Mouse (Mus musculus) forebrain, embryonic 13.5 days (tissue): Measurements from ENCODE around the gene Ahcyl2. TPM values are rescaled to one million over a fixed set of nuclear protein-coding genes. Genes with fewer than 3 reads are reported as not detected.

Experiments used
- ATAC-seq: fragments of 200-750 bp; cut with Nextera tagmentation; 2 replicates; pipeline ENCODE4 v1.8.0; 2017
- H3K27ac ChIP-seq: fragments of 300-500 bp; sonication (generic); 2 replicates; pipeline ENCODE4 v1.5.1; 2015; ENCODE audit warnings: inconsistent platforms, mild to moderate bottlenecking, moderate library complexity
- H3K27me3 ChIP-seq: fragments of 300-500 bp; sonication (generic); 2 replicates; pipeline ENCODE4 v1.6.1; 2015; ENCODE audit warnings: mild to moderate bottlenecking, inconsistent platforms
- H3K36me3 ChIP-seq: fragments of 300-500 bp; sonication (generic); 2 replicates; pipeline ENCODE4 v1.6.1; 2015; ENCODE audit warnings: mild to moderate bottlenecking, inconsistent platforms; ENCODE audit not compliant: poor library complexity, severe bottlenecking
- H3K4me1 ChIP-seq: fragments of 300-500 bp; sonication (generic); 2 replicates; pipeline ENCODE4 v1.6.1; 2015; ENCODE audit warnings: inconsistent platforms
- H3K4me2 ChIP-seq: fragments of 300-500 bp; sonication (generic); 2 replicates; pipeline ENCODE4 v1.6.1; 2015; ENCODE audit warnings: inconsistent platforms, mild to moderate bottlenecking, moderate library complexity
- H3K4me3 ChIP-seq: fragments of 300-500 bp; sonication (generic); 2 replicates; pipeline ENCODE4 v1.5.1; 2015; ENCODE audit warnings: mild to moderate bottlenecking, inconsistent platforms
- H3K9ac ChIP-seq: fragments of 300-500 bp; sonication (generic); 2 replicates; pipeline ENCODE4 v1.6.1; 2015; ENCODE audit warnings: mild to moderate bottlenecking, inconsistent platforms
- H3K9me3 ChIP-seq: fragments of 300-500 bp; sonication (generic); replicated peaks from 2 replicates; pipeline ENCODE4 v1.6.1; 2016; ENCODE audit warnings: inconsistent platforms
- WGBS: fragments of 180-500 bp; shearing (Covaris S2); methylation state at CpG from one replicate; pipeline ENCODE4 v1.1.7; 2015; 5-methylcytosine and 5-hydroxymethylcytosine counted together
- polyA plus RNA-seq: library from polyadenylated mRNA; unstranded; fragments of >200 nt; fragmentation: Nextera tagmentation; extraction: Ambion mirVana; gene quantifications from 2 replicates; pipeline ENCODE4 v1.2.1, GENCODE M21; 2015

The Ahcyl2 gene
- polyA plus RNA-seq, 1 experiment from 2014 or later, result 11.1 TPM

DNA sequence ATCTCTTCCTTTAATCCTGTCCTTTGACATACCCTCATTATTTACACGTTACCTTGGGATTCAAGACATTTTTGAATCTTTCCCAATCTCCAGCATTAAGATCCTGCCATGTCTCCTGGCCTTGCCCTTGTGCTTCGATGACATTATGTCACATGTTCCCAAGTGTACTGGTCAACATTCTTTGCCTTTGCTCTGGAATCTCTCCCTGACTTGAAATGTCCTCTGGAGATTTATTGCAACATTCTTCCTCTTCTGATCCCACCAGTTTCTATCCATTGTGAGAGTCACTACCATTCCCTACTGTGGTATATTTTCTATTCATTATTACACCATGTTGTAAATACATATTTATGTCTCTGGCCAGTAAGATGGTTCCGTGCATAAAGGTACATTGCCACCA, 53.1 kb downstream of the Ahcyl2 start:
- 90% methylated on average over 3 of the region's 3 CpGs for WGBS
- Histone ChIP-seq H3K9me3 (no peaks in the 10 kb centered on the region), H3K27me3 (no peaks in the 10 kb centered on the region), H3K9ac (no peak overlapping the region), H3K4me2 (no peak overlapping the region), H3K36me3 (no peaks in the 10 kb centered on the region), H3K4me3 (no peak overlapping the region), H3K4me1 (peaks cover under 1% of the 10 kb centered on the region; the same call in 1 of the 2 replicates), H3K27ac (no peak overlapping the region)
- ATAC-seq, result no peak

DNA sequence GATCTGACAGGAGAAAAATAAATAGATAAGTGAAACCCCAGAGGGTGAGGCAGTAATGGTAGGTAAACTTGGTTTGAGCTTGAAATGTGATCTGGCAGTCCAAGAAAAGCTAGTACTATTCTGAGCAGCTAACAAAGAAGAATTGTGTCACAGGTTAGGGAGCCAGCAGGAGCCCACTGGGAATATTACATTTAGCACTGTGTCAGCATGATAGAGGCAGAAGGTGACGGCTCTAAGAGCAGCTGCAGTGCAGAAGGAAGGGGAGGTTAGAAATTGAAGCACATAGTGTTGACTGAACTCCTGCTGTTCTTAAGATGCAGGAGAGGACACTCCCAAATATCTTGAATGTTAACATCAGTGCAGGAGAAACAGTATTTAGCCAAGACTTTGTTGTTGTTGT, 54.0 kb downstream of the Ahcyl2 start:
- 55% methylated on average over 1 of the region's 1 CpGs for WGBS

DNA sequence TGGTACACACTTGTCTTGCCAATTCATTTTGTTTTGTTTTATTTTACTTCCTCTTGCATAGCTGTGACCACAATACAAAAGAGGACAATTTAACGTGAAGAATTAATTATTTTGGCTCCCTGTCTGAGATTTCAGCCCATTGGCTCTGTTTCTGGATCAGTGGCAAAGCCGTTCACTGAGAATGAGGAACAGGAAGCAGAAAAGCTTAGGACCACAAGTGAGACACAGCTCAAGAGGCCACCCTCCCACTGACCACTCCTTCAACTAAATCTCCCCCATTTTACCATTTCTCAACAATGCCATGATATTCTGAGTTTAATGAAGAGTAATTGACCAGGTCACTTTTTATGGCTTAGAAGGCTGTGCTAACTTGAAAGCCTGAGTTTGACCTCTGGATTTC, 57.5 kb downstream of the Ahcyl2 start:
- ATAC-seq, result no peak
- no peak overlapping the region for H3K9ac ChIP-seq
- H3K36me3 ChIP-seq, result no peaks in the 10 kb centered on the region
- no peaks in the 10 kb centered on the region for H3K9me3 ChIP-seq
- H3K27me3 ChIP-seq, result no peaks in the 10 kb centered on the region
- WGBS, result 55% methylated on average over 2 of the region's 2 CpGs
- H3K27ac ChIP-seq, result no peak overlapping the region
- no peaks in the 10 kb centered on the region for H3K4me1 ChIP-seq
- H3K4me3 ChIP-seq, result no peak overlapping the region
- H3K4me2 ChIP-seq, result no peak overlapping the region

More for the DNA sequence above, 54.0 kb downstream of the Ahcyl2 start:
- no peaks in the 10 kb centered on the region for H3K4me1 ChIP-seq
- no peak overlapping the region for H3K27ac ChIP-seq
- H3K9ac ChIP-seq, result no peak overlapping the region
- H3K36me3 ChIP-seq, result no peaks in the 10 kb centered on the region
- no peak overlapping the region for H3K4me3 ChIP-seq
- H3K9me3 ChIP-seq, result no peaks in the 10 kb centered on the region
- H3K27me3 ChIP-seq, result no peaks in the 10 kb centered on the region
- no peak overlapping the region for H3K4me2 ChIP-seq
- no peak for ATAC-seq

DNA sequence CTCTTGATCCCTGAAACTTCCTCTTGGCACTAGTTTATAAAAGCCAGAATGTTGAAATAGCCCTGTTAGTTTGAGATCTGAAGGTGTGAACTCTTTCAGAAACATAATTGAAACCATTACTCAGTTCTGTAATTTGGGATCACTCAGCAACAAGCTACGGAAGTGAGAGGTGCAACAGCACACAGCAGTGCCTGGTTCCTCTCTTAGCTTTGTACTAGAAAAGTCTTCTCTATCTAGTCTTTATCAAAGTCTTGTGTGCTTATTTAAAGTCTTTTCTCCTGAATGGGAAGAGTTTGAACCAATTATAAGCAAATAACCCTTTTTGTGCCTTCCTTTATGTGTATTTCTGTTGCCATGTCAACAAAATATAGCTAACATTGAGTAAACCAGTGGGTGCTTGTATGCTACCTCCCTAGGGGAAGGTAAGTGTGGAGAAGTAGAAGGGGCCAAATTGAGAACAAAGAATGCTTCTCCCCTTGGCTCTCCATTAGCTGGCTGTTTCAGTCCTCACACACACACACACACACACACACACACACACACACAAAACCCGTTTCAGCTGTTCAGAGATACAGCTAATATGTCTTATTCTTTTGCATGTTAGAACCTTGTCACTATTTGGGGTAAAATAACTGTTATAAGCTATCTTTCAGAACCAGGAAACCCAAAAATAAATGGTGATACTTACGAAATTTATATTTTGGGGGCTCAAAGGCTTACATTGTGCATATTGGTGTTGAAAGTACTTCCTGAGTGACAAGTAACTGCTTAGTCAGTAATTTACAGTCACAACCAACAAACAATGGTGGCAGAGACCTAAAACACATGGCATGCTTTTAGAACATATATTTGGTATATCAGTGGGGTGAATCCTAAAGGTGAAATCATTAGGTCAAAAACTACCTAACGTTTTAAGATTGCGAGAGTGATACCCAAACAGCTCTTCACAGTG, 59.8 kb downstream of the Ahcyl2 start:
- 78% methylated on average over 5 of the region's 5 CpGs for WGBS
- no peak for ATAC-seq
- Histone ChIP-seq H3K27me3 (no peaks in the 10 kb centered on the region), H3K4me1 (no peaks in the 10 kb centered on the region), H3K9ac (no peak overlapping the region), H3K27ac (no peak overlapping the region), H3K4me3 (no peak overlapping the region), H3K9me3 (no peaks in the 10 kb centered on the region), H3K4me2 (no peak overlapping the region), H3K36me3 (no peaks in the 10 kb centered on the region)

DNA sequence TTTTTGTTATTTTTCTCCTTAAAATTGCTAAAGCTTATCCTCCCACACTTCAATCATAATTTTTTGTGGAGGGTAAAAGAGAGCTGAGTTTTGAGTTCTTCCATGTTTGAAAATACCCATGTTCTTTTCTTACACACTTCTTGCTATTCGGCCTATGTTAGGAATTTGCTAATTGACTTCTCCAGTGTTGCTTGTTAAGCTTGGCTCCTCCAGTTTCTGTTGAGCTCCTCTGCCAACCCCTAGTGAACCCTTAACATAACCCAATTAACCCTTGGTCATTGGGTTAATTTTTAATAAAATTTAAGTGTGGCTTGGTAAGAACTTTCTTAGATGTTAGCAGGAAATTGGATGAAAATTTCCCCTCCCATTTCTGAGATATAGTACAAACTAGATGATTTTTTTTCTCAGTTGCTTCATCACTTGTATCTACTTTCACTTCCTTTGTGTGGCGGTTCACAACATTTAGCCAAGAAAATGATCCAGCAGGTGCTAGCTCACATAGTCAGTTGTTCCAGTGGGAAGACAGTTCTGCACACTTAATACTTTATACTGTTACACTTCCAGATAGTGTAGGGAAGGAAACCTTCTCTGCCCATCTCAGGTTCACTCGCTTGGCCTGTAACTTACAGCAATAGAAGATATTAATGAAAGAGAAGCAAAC, 60.9 kb downstream of the Ahcyl2 start:
- Histone ChIP-seq H3K36me3 (no peaks in the 10 kb centered on the region), H3K4me2 (no peak overlapping the region), H3K27ac (no peak overlapping the region), H3K9ac (no peak overlapping the region), H3K9me3 (no peaks in the 10 kb centered on the region), H3K4me1 (no peaks in the 10 kb centered on the region), H3K27me3 (no peaks in the 10 kb centered on the region), H3K4me3 (no peak overlapping the region)
- no peak for ATAC-seq
- 83% methylated on average over 3 of the region's 3 CpGs for WGBS

DNA sequence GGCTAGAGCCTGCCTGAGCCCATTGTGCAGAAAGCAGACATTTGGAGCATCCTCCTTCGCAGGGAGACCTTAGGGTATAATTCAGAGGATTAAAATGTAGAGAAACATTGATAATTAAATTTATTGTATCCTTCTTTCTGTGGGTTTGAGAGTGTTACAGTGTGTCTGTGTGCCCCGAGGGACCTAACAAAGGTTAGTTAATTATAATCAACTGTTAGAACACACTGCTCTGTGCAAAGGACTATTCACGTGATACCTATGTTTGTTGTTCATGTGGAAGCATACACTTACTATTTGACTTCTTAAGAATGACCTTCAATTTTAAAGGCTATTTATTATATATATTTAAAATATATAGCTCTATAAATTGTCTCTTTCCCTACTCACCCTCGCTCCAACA, 64.5 kb downstream of the Ahcyl2 start:
- Histone ChIP-seq H3K4me2 (no peak overlapping the region), H3K9me3 (no peaks in the 10 kb centered on the region), H3K4me3 (no peak overlapping the region), H3K9ac (no peak overlapping the region), H3K27me3 (no peaks in the 10 kb centered on the region), H3K4me1 (no peaks in the 10 kb centered on the region), H3K36me3 (no peaks in the 10 kb centered on the region), H3K27ac (no peak overlapping the region)
- ATAC-seq, result no peak
- 82% methylated on average over 4 of the region's 4 CpGs for WGBS

DNA sequence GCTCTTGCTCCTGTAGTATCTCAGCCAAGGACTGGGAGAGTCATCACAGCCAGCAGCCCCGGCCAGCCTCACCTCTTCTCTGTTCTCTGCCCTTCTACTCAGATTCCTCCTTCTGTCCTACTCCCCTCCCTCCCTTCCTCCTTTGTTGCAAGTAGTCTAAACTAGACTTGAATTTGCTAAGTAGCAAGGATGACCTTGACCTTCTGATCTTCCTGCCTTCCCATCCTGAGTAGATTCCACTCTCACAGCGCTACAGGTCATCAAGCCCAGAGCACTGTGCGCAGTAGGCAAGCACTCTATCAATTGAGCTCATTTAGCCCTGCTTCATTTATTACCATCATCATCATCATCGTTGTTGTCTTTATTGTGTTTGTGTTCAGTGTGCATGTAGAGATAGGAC, 65.3 kb downstream of the Ahcyl2 start:
- 83% methylated on average over 4 of the region's 4 CpGs for WGBS

DNA sequence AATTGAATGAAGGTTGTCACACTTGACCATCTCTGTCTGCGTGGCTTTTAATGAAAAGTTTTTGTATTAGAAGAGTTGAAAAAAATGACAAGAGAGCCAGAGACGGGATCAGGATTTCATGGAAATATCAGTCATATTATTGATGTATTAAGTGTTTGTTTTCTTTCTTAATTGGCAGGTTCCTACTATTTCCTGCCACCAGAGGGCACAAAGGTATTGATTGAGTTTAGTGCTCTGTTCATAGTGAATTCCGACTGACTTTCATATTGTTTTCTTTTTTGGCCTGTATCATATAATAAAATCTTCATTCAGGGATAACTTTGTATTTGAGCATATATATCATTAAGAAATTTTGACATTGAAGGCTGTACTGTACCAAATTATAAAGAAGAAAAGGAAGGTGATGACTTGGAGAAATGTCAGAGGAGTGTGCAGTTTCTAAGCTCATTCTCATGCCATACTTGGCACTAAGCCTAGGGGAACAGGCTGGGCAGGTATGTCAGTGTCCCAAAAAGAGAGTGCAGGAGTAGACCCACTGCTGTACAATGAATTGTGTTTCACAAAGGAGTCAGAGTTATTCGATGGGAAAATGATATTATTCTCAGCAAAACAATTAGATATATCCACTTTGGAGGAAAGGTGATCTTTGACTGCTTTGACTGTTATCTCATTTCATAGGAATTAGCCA, 65.9 kb downstream of the Ahcyl2 start:
- H3K9ac ChIP-seq, result no peak overlapping the region
- H3K4me3 ChIP-seq, result no peak overlapping the region
- ATAC-seq, result no peak
- H3K27ac ChIP-seq, result no peak overlapping the region
- no peaks in the 10 kb centered on the region for H3K9me3 ChIP-seq
- H3K36me3 ChIP-seq, result no peaks in the 10 kb centered on the region
- no peak overlapping the region for H3K4me2 ChIP-seq
- H3K27me3 ChIP-seq, result no peaks in the 10 kb centered on the region
- H3K4me1 ChIP-seq, result no peaks in the 10 kb centered on the region
- 66% methylated on average over 4 of the region's 4 CpGs for WGBS

More for the DNA sequence above, 65.3 kb downstream of the Ahcyl2 start:
- no peak for ATAC-seq
- no peak overlapping the region for H3K9ac ChIP-seq
- no peaks in the 10 kb centered on the region for H3K4me1 ChIP-seq
- H3K27ac ChIP-seq, result no peak overlapping the region
- H3K4me3 ChIP-seq, result no peak overlapping the region
- no peaks in the 10 kb centered on the region for H3K9me3 ChIP-seq
- no peaks in the 10 kb centered on the region for H3K36me3 ChIP-seq
- no peaks in the 10 kb centered on the region for H3K27me3 ChIP-seq
- no peak overlapping the region for H3K4me2 ChIP-seq

DNA sequence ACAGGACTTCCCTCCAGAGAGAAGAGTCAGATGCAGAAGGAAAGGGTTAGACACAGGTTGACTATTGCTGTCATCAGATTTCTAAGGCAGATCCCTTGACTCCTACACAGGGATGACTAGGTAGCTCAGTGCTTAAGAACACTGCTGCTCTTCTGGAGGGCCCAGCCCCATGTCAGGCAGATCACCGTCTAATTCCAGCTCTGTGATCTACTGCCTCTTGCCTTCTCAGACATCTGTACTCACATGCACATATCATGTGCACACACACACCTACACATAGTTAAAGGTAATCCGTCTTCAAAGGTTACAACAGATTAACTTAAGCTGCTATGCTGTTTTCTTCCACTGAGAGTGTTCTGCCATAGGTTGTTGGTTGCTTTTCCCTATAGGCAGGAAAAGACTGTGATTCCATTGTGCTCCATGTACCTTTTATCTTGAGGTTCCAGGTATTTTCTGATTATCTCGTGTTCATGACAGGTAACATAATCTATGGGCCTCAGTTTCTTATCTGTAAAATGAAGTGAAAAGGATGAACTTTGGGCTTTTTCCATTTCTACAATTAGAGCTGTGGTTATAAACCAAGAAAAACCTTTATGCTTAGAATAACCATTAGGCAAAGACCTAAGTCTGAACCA, 67.8 kb downstream of the Ahcyl2 start:
- WGBS, result 92% methylated on average over 3 of the region's 3 CpGs
- Histone ChIP-seq H3K4me3 (no peak overlapping the region), H3K4me2 (no peak overlapping the region), H3K27ac (no peak overlapping the region), H3K9ac (no peak overlapping the region), H3K9me3 (no peaks in the 10 kb centered on the region), H3K4me1 (no peaks in the 10 kb centered on the region), H3K27me3 (no peaks in the 10 kb centered on the region), H3K36me3 (no peaks in the 10 kb centered on the region; the same call in 1 of the 2 replicates)
- no peak for ATAC-seq

DNA sequence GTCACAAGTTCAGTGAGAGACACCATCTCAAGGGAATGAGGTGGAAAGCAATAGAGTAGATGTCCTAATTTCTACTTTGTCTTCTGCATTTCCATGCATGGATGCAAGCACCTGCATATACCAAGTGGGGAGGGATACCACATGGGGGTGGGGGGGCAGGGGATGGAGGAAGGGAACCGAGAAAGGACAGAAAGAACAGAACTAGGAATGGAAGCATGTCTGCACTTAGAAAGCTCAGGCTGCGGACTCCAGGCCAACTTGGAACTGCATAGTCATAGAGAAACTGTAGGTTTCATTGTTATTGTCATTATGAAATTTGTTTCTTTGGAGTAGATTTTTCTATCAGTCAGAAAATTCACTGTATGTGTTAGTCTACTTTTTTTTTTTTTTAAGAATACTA, 69.8 kb downstream of the Ahcyl2 start:
- Histone ChIP-seq H3K4me1 (no peaks in the 10 kb centered on the region), H3K9ac (no peak overlapping the region), H3K36me3 (no peaks in the 10 kb centered on the region; the same call in 1 of the 2 replicates), H3K27ac (no peak overlapping the region), H3K9me3 (no peaks in the 10 kb centered on the region), H3K4me3 (no peak overlapping the region), H3K27me3 (no peaks in the 10 kb centered on the region), H3K4me2 (no peak overlapping the region)
- 91% methylated on average over 2 of the region's 2 CpGs for WGBS
- no peak for ATAC-seq

DNA sequence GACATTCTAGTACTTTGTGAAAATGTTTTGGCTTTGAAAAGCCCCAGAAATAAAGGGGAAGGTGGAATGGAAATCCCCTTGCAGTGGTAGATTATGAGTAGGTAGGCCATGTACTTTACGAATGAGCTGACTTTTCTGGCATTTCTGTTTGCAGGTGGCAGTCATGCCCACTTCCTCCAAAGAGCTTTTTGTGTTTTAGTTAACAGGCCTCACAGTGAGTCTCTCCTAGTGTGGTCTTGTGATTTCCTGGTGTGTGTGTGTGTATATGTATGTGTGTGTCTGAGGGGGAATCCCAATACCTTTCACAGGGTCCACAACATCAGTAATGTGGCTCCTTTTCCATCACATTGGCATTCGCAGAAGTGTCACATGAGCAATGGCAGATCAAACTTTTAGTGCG, 70.7 kb downstream of the Ahcyl2 start:
- Histone ChIP-seq H3K4me1 (no peaks in the 10 kb centered on the region), H3K36me3 (no peaks in the 10 kb centered on the region; the same call in 1 of the 2 replicates), H3K4me2 (no peak overlapping the region), H3K27ac (no peak overlapping the region), H3K4me3 (no peak overlapping the region), H3K27me3 (no peaks in the 10 kb centered on the region), H3K9ac (no peak overlapping the region), H3K9me3 (no peaks in the 10 kb centered on the region)
- ATAC-seq, result no peak
- WGBS, result 90% methylated on average over 3 of the region's 3 CpGs

DNA sequence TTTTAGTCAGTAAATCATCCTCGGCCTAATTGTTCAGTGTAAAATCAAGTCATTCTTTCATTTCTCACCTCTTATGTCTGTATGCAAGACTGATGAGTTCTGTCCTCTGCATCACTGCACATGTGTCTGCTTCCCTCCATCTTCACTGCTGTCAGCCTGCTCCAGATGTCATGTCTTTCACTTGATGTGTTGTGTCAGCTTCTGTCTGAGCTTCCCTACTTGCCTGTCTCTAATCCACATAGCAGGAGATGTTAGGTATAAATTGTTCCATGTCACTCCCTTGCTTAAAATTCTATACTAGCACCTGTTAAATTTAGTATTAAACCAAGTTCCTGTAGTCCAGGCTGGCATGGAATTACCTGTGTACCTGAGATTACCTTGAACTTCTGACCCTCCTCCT, 72.2 kb downstream of the Ahcyl2 start:
- H3K27ac ChIP-seq, result no peak overlapping the region
- no peak overlapping the region for H3K4me2 ChIP-seq
- H3K9ac ChIP-seq, result no peak overlapping the region
- H3K4me1 ChIP-seq, result no peaks in the 10 kb centered on the region
- no peaks in the 10 kb centered on the region for H3K27me3 ChIP-seq
- 91% methylated on average over 1 of the region's 1 CpGs for WGBS
- ATAC-seq, result no peak
- no peak overlapping the region for H3K4me3 ChIP-seq
- H3K9me3 ChIP-seq, result no peaks in the 10 kb centered on the region
- no peaks in the 10 kb centered on the region; the same call in 1 of the 2 replicates for H3K36me3 ChIP-seq
